Mouse (Mus musculus) activated CD4-positive, CD25-positive, alpha-beta regulatory T cell (primary cell): ENCODE measurements around the gene Gm17267. TPM values are rescaled to one million over a fixed set of nuclear protein-coding genes. Genes with fewer than 3 reads are reported as not detected.

Source experiments
- polyA plus RNA-seq, 2 experiments: library from polyadenylated mRNA; unstranded; fragments of 100-300 nt; shearing (Covaris generic); gene quantifications; one replicate each; pipeline ENCODE4 v1.2.1; 2017

The Gm17267 gene
- not detected for polyA plus RNA-seq

DNA sequence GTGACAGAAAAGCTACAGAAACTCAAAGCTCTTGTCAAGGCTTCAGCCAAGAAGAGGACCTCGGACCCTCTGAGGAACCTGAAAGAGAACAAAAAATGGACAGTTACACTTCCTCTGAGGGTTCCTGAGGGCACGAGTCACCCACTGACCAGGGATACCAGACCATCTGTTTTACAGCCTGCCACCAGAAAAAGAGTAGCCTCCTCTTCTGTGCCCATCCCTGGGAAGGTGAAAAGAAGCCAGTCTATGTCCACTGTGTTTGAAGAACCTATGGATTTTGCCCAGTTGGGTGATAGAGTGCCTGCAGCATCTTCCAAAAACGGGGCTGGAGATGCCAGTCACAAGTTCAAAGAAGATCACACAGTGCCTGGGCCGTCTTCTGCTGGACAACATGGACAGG, at the start of gene Gm17267:
Gm17267 (plus strand) TSS at position 301 of the 400 bp plus-strand sequence.

